In genomic region chr12:64703419-64703818, GRCm38 (mm10) we compare ENCODE assay signal across 31 mouse cellular contexts.
"Had no signal": no experiment of that assay in that cellular context is flagged by ENCODE, and none has a peak within 500 bp of the region (broad histone marks: within the 10 kb centered on the region; RNA-seq: fewer than 3 reads in every experiment).

No protein-coding gene starts in this region.

- H3K27ac ChIP-seq: left cerebral cortex, adult 2 months; limb, embryonic 10.5 days; limb, embryonic 12.5 days; limb, embryonic 13.5 days; limb, embryonic 15.5 days; liver, embryonic 12.5 days; liver, embryonic 13.5 days; liver, embryonic 14.5 days; liver, embryonic 15.5 days; lung, embryonic 15.5 days; macrophage; midbrain, embryonic 10.5 days; midbrain, embryonic 12.5 days; midbrain, embryonic 15.5 days; neural tube, embryonic 12.5 days had no signal

- H3K4me2 ChIP-seq: limb, embryonic 12.5 days; limb, embryonic 13.5 days; limb, embryonic 15.5 days; liver, embryonic 11.5 days; liver, embryonic 12.5 days; liver, embryonic 13.5 days; liver, embryonic 15.5 days; lung, embryonic 14.5 days; lung, embryonic 15.5 days; midbrain, embryonic 12.5 days; midbrain, embryonic 15.5 days; neural tube, embryonic 12.5 days had no signal

- H3K27me3 ChIP-seq: limb, embryonic 12.5 days; limb, embryonic 13.5 days; limb, embryonic 15.5 days; liver, embryonic 12.5 days; liver, embryonic 13.5 days; liver, embryonic 15.5 days; lung, embryonic 15.5 days; megakaryocyte, embryonic 14.5 days; midbrain, embryonic 12.5 days; midbrain, embryonic 15.5 days; neural tube, embryonic 12.5 days had no signal

- H3K4me3 ChIP-seq: left cerebral cortex, adult 2 months; limb, embryonic 10.5 days; limb, embryonic 12.5 days; limb, embryonic 13.5 days; limb, embryonic 15.5 days; liver, embryonic 12.5 days; liver, embryonic 13.5 days; liver, embryonic 15.5 days; lung, embryonic 15.5 days; megakaryocyte, embryonic 14.5 days; midbrain, embryonic 10.5 days; midbrain, embryonic 12.5 days; midbrain, embryonic 15.5 days; myocyte; neural tube, embryonic 12.5 days had no signal

- DNase-seq: left cerebral cortex, postnatal 4 days; liver; liver, embryonic 13.5 days; liver, postnatal 0 days; lung, adult 18-20 months; lung, adult 2 months; lung, embryonic 14.5 days; lung, postnatal 10 days; lung, postnatal 14 days; lung, postnatal 36 days; lung, postnatal 4 days; midbrain, embryonic 14.5 days had no signal

- H3K4me1 ChIP-seq: limb, embryonic 10.5 days; limb, embryonic 12.5 days; limb, embryonic 13.5 days; limb, embryonic 15.5 days; liver, embryonic 12.5 days; liver, embryonic 13.5 days; liver, embryonic 15.5 days; lung, embryonic 15.5 days; megakaryocyte, embryonic 14.5 days; midbrain, embryonic 10.5 days; midbrain, embryonic 12.5 days; midbrain, embryonic 15.5 days; neural tube, embryonic 12.5 days had no signal

- H3K9me3 ChIP-seq: limb, embryonic 10.5 days; limb, embryonic 12.5 days; limb, embryonic 13.5 days; limb, embryonic 15.5 days; liver, embryonic 12.5 days; liver, embryonic 13.5 days; liver, embryonic 15.5 days; lung, embryonic 15.5 days; megakaryocyte, embryonic 14.5 days; midbrain, embryonic 10.5 days; midbrain, embryonic 12.5 days; midbrain, embryonic 15.5 days; neural tube, embryonic 12.5 days had no signal

- H3K36me3 ChIP-seq: limb, embryonic 10.5 days; limb, embryonic 12.5 days; limb, embryonic 13.5 days; limb, embryonic 15.5 days; liver, embryonic 12.5 days; liver, embryonic 13.5 days; liver, embryonic 15.5 days; lung, embryonic 15.5 days; midbrain, embryonic 10.5 days; midbrain, embryonic 12.5 days; midbrain, embryonic 15.5 days; neural tube, embryonic 12.5 days had no signal

- H3K9ac ChIP-seq: limb, embryonic 12.5 days; limb, embryonic 13.5 days; limb, embryonic 15.5 days; liver, embryonic 12.5 days; liver, embryonic 13.5 days; liver, embryonic 14.5 days; liver, embryonic 15.5 days; liver, postnatal 0 days; lung, embryonic 14.5 days; lung, embryonic 15.5 days; midbrain, embryonic 12.5 days; midbrain, embryonic 15.5 days; neural tube, embryonic 12.5 days had no signal

- ATAC-seq: liver, embryonic 12.5 days; liver, postnatal 0 days; lung, postnatal 0 days; midbrain, embryonic 15.5 days; midbrain, embryonic 16.5 days had no signal
